Mouse (Mus musculus) liver, adult 2 months (tissue): ENCODE results near the gene Gpm6b. TPM values are rescaled to one million over a fixed set of nuclear protein-coding genes. Genes with fewer than 3 reads are reported as not detected.

Experiments
- DNase-seq: peaks from one replicate; pipeline ENCODE4 v3.0.0-alpha.2; 2011; ENCODE audit warnings: low read depth, low spot score; ENCODE audit errors: extremely low read depth
- H3K27ac ChIP-seq: fragments of 200-500 bp; replicated peaks from 2 replicates; pipeline ENCODE4 v1.5.1; 2012; ENCODE audit warnings: low read depth, mild to moderate bottlenecking, control low read depth, inconsistent platforms, low read length; ENCODE audit not compliant: insufficient read depth
- H3K27me3 ChIP-seq: fragments of 200-500 bp; 2 replicates; pipeline ENCODE4 v1.6.1; 2012; ENCODE audit warnings: mild to moderate bottlenecking, moderate library complexity, low read length, inconsistent platforms; ENCODE audit not compliant: control insufficient read depth, insufficient read depth
- H3K36me3 ChIP-seq: fragments of 200-500 bp; 2 replicates; pipeline ENCODE4 v1.6.1; 2012; ENCODE audit warnings: low read length, inconsistent platforms; ENCODE audit not compliant: control insufficient read depth, insufficient read depth
- H3K4me1 ChIP-seq: fragments of 200-500 bp; 2 replicates; pipeline ENCODE4 v1.6.1; 2011; ENCODE audit warnings: low read length; ENCODE audit not compliant: control insufficient read depth, insufficient read depth
- H3K4me3 ChIP-seq: fragments of 200-500 bp; 2 replicates; pipeline ENCODE4 v1.5.1; 2011; ENCODE audit warnings: low read depth, mild to moderate bottlenecking, control low read depth, low read length, moderate library complexity; ENCODE audit not compliant: insufficient read depth
- H3K79me2 ChIP-seq: fragments of 200-500 bp; 2 replicates; pipeline ENCODE4 v1.6.1; 2012; ENCODE audit warnings: inconsistent platforms, mild to moderate bottlenecking, low read length, moderate library complexity; ENCODE audit not compliant: control insufficient read depth, insufficient read depth
- H3K9ac ChIP-seq: fragments of 200-500 bp; 2 replicates; pipeline ENCODE4 v1.6.1; 2012; ENCODE audit warnings: low read depth, mild to moderate bottlenecking, control low read depth, inconsistent platforms, low read length
- CTCF ChIP-seq: fragments of 200-500 bp; IDR thresholded peaks from 2 replicates; pipeline ENCODE4 v1.5.1; 2011; ENCODE audit warnings: low read depth, low read length, control low read depth
- POLR2A ChIP-seq: fragments of 200-500 bp; IDR thresholded peaks from 2 replicates; pipeline ENCODE4 v1.6.1; 2011; ENCODE audit warnings: low read length, control low read depth; ENCODE audit not compliant: insufficient read depth; ENCODE audit errors: extremely low read depth
- WGBS: fragments of 180-500 bp; shearing (Covaris S2); methylation state at CpG from one replicate; pipeline ENCODE4 v1.1.7; 2018; 5-methylcytosine and 5-hydroxymethylcytosine counted together
- polyA plus RNA-seq: library from polyadenylated mRNA; depleted of rRNA; stranded (reverse); fragments of >200 nt; gene quantifications from 2 replicates; pipeline ENCODE4 v1.2.3, GENCODE M21; 2012; rRNA removed
- total RNA-seq: library from RNA; depleted of rRNA; stranded (reverse); fragments of >200 nt; gene quantifications from 2 replicates; pipeline ENCODE4 v1.2.3, GENCODE M21; 2014; rRNA removed

Gene Gpm6b
- total and polyA plus RNA-seq, 2 experiments, result 0.24 to 1.3 TPM

- Histone ChIP-seq H3K27me3 (no peaks in the 10 kb centered on the region), H3K9ac (no peak overlapping the region), H3K27ac (no peak overlapping the region), H3K36me3 (peaks cover 5% of the 10 kb centered on the region; the same call in 1 of the 2 replicates), H3K79me2 (no peaks in the 10 kb centered on the region), H3K4me1 (no peaks in the 10 kb centered on the region), H3K4me3 (no peak overlapping the region)
- no peak for DNase-seq
- WGBS, result 100% methylated on average over 1 of the region's 1 CpGs
- no peak for TF ChIP-seq POLR2A
- TF ChIP-seq CTCF, result no peak
Observed at GRCm38 (mm10) chrX:166393753-166394152, 155.0 kb downstream of the Gpm6b start.

GRCm38 (mm10) chrX:166407865-166408264, 169.2 kb downstream of the Gpm6b start:
- no peaks in the 10 kb centered on the region for H3K27me3 ChIP-seq
- peaks cover 5% of the 10 kb centered on the region for H3K36me3 ChIP-seq
- no peak overlapping the region for H3K4me3 ChIP-seq
- TF ChIP-seq POLR2A (no peak), CTCF (no peak)
- H3K27ac ChIP-seq, result no peak overlapping the region
- no peak overlapping the region for H3K9ac ChIP-seq
- no peaks in the 10 kb centered on the region for H3K79me2 ChIP-seq
- DNase-seq, result no peak
- H3K4me1 ChIP-seq, result peaks cover 2% of the 10 kb centered on the region; the same call in 1 of the 2 replicates

GRCm38 (mm10) chrX:166416196-166416595, 177.5 kb downstream of the Gpm6b start:
- Histone ChIP-seq H3K4me1 (no peaks in the 10 kb centered on the region), H3K27me3 (no peaks in the 10 kb centered on the region), H3K36me3 (0 out of 2 replicates have a peak, but pooled peaks cover 1% of the 10 kb centered on the region), H3K27ac (no peak overlapping the region), H3K79me2 (no peaks in the 10 kb centered on the region), H3K9ac (no peak overlapping the region), H3K4me3 (no peak overlapping the region)
- TF ChIP-seq CTCF (peak; percentile 41), POLR2A (no peak)
- WGBS, result 69% methylated on average over 6 of the region's 6 CpGs
- DNase-seq, result peak; percentile 19

GRCm38 (mm10) chrX:166434812-166435211, 196.1 kb downstream of the Gpm6b start:
- H3K4me3 ChIP-seq, result no peak overlapping the region
- WGBS, result 98% methylated on average over 2 of the region's 2 CpGs

More at GRCm38 (mm10) chrX:166434812-166435211, 196.1 kb downstream of the Gpm6b start:
- no peak for DNase-seq
- no peak overlapping the region for H3K9ac ChIP-seq
- no peaks in the 10 kb centered on the region for H3K4me1 ChIP-seq
- H3K27me3 ChIP-seq, result no peaks in the 10 kb centered on the region
- no peak overlapping the region for H3K27ac ChIP-seq
- H3K36me3 ChIP-seq, result peaks cover 5% of the 10 kb centered on the region; the same call in 1 of the 2 replicates
- H3K79me2 ChIP-seq, result no peaks in the 10 kb centered on the region
- TF ChIP-seq CTCF, result no peak
- no peak for TF ChIP-seq POLR2A

Other genes starting within 250 kb of the Gpm6b start
- 0.92 and 0.94 TPM in 2 replicates for gene Gemin8, start 68.5 kb upstream of the Gpm6b start, total RNA-seq
- gene Gemin8, start 68.5 kb upstream of the Gpm6b start, polyA plus RNA-seq, result 0.83 and 1.4 TPM in 2 replicates
- 8.9 and 12.0 TPM in 2 replicates for gene Trappc2, start 201.7 kb downstream of the Gpm6b start, total RNA-seq
- gene Trappc2, start 201.7 kb downstream of the Gpm6b start, polyA plus RNA-seq, result 1.6 and 2.2 TPM in 2 replicates
- gene Ofd1, start 201.8 kb downstream of the Gpm6b start, total RNA-seq, result 1.8 and 2.2 TPM in 2 replicates
- gene Ofd1, start 201.8 kb downstream of the Gpm6b start, polyA plus RNA-seq, result 0.31 and 0.44 TPM in 2 replicates
- gene Rab9, start 241.0 kb downstream of the Gpm6b start, total RNA-seq, result 63.4 and 65.5 TPM in 2 replicates
- 11.6 and 13.0 TPM in 2 replicates for gene Rab9, start 241.0 kb downstream of the Gpm6b start, polyA plus RNA-seq